Mouse (Mus musculus) embryonic facial prominence, embryonic 11.5 days (tissue): ENCODE data around the gene Cts3. TPM values are rescaled to one million over a fixed set of nuclear protein-coding genes. Genes with fewer than 3 reads are reported as not detected.
"Not testable (repeated sequence)": the region's sequence is repeated elsewhere in the genome, so short reads cannot be mapped to it uniquely, and the experiment has no call there.

Experiments used
- ATAC-seq: fragments of 200-750 bp; cut with Nextera tagmentation; replicated peaks from 2 replicates; pipeline ENCODE4 v1.8.0; 2017; ENCODE audit warnings: low read depth; ENCODE audit not compliant: insufficient number of reproducible peaks, low FRiP score, low TSS enrichment
- DNase-seq: peaks from one replicate; pipeline ENCODE4 v3.0.0-alpha.2; 2015; ENCODE audit warnings: low spot score
- H3K27ac ChIP-seq: fragments of 300-500 bp; sonication (generic); replicated peaks from 2 replicates; pipeline ENCODE4 v1.5.1; 2014; ENCODE audit warnings: mild to moderate bottlenecking, low read depth, low read length, control low read depth
- H3K27me3 ChIP-seq: fragments of 300-500 bp; sonication (generic); 2 replicates; pipeline ENCODE4 v1.6.1; 2014; ENCODE audit warnings: mild to moderate bottlenecking, low read length, moderate library complexity, mixed read lengths; ENCODE audit not compliant: control insufficient read depth, insufficient read depth
- H3K36me3 ChIP-seq: fragments of 300-500 bp; sonication (generic); replicated peaks from 2 replicates; pipeline ENCODE4 v1.6.1; 2014; ENCODE audit warnings: low read depth, mild to moderate bottlenecking, low read length, moderate library complexity, mixed read lengths; ENCODE audit not compliant: control insufficient read depth, insufficient read depth
- H3K4me1 ChIP-seq: fragments of 300-500 bp; sonication (generic); 2 replicates; pipeline ENCODE4 v1.6.1; 2014; ENCODE audit warnings: low read length, mixed read lengths; ENCODE audit not compliant: control insufficient read depth, insufficient read depth
- H3K4me2 ChIP-seq: fragments of 300-500 bp; sonication (generic); 2 replicates; pipeline ENCODE4 v1.6.1; 2014; ENCODE audit warnings: low read depth, mild to moderate bottlenecking, control low read depth, low read length, moderate library complexity
- H3K4me3 ChIP-seq: fragments of 300-500 bp; sonication (generic); 2 replicates; pipeline ENCODE4 v1.5.1; 2014; ENCODE audit warnings: low read depth, low read length, control low read depth
- H3K9ac ChIP-seq: fragments of 300-500 bp; sonication (generic); replicated peaks from 2 replicates; pipeline ENCODE4 v1.6.1; 2014; ENCODE audit warnings: mild to moderate bottlenecking, control low read depth, low read length
- H3K9me3 ChIP-seq: fragments of 300-500 bp; sonication (generic); replicated peaks from 2 replicates; pipeline ENCODE4 v1.6.1; 2016; ENCODE audit warnings: mild to moderate bottlenecking, low read length, inconsistent platforms, mixed read lengths; ENCODE audit not compliant: control insufficient read depth
- WGBS: fragments of 180-500 bp; shearing (Covaris S2); extraction: QIAGEN DNeasy Blood & Tissue Kit; methylation state at CpG from one replicate; pipeline ENCODE4 v1.1.7; 2014; 5-methylcytosine and 5-hydroxymethylcytosine counted together
- polyA plus RNA-seq: library from polyadenylated mRNA; unstranded; fragments of >200 nt; fragmentation: Nextera tagmentation; extraction: Ambion mirVana; gene quantifications from 2 replicates; pipeline ENCODE4 v1.2.1, GENCODE M21; 2014

Gene Cts3
- polyA plus RNA-seq: not detected in 2 replicates

DNA sequence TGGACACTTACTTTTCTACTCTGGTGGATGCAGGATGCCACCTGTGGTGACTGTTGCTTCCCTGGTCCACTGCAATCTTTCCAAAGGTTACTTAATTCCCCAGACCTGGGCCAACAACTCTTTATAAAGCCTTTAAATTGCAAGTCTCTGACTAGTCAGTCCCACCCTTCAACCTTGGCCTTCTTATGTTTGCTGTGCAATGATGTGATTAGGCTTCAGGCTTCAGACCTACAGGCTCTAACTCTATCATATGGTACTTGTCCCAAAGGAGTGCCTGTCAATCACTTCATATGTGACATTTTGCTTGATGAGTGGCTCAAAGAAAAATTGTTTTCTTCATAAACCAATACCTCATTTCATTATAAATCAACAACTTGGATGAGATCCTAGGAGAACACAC lies at the start of gene Cts3:
TSS of gene Cts3 (minus strand) at position 101 of the 400 bp plus-strand sequence.
- Histone ChIP-seq H3K36me3 (no peaks in the 10 kb centered on the region), H3K4me3 (no peak within 1 kb of the TSS), H3K4me2 (no peak within 1 kb of the TSS), H3K27ac (no peak within 1 kb of the TSS), H3K9me3 (0 out of 2 replicates have a peak, but pooled peaks cover 2% of the 10 kb centered on the region), H3K27me3 (no peaks in the 10 kb centered on the region), H3K4me1 (no peaks in the 10 kb centered on the region), H3K9ac (no peak within 1 kb of the TSS)
- ATAC-seq (no peak), DNase-seq (no peak)

DNA sequence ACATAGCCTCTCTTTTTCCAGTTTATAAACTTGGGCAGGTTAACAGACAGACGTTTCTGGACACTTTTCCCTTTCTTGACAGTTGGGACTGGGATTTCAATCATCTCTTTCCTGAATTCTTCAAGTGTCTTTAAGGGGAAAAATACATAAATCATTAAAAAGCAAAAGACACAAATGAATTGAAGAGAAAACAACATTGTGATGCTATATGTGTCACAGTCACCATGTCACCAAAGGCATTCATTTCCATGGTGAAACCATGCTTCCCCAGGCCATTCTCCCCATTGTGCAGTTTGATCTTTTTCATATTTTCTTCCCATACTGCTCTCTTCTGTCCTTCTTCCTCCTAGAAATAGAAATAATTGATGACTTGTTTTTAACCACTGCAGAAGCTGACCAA lies 1.9 kb downstream of the Cts3 start, which contains the start of gene Gm49352:
TSS of gene Gm49352 (minus strand) at position 101 of the 400 bp plus-strand sequence.
- H3K9me3 ChIP-seq, H3K36me3 ChIP-seq, H3K9ac ChIP-seq, H3K4me1 ChIP-seq, DNase-seq, ATAC-seq, H3K4me3 ChIP-seq, H3K4me2 ChIP-seq, H3K27me3 ChIP-seq, H3K27ac ChIP-seq: not testable (repeated sequence)
- WGBS: 20% methylated on average over 1 of the region's 1 CpGs

DNA sequence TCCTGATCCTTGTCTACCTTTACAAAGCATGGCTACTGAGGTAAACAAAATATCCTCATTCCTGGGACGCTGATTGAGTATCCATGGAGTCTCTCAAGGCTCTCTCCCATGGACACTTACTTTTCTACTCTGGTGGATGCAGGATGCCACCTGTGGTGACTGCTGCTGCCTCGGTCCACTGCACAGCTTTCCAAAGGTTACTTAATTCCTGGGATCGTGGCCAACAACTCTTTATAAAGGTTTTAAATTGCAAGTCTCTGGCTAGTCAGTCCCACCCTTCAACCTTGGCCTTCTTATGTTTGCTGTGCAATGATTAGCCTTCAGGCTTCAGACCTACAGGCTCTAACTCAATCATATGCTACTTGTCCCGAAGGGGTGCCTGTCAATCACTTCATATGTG lies 28.3 kb downstream of the Cts3 start, which contains the start of gene Ctsm:
TSS of gene Ctsm (minus strand) at position 209 of the 400 bp plus-strand sequence.
- Histone ChIP-seq H3K4me3 (no peak within 1 kb of the TSS), H3K27me3 (no peaks in the 10 kb centered on the region), H3K36me3 (no peaks in the 10 kb centered on the region), H3K27ac (no peak within 1 kb of the TSS), H3K9ac (no peak within 1 kb of the TSS), H3K4me1 (no peaks in the 10 kb centered on the region), H3K9me3 (peaks cover 2% of the 10 kb centered on the region; the same call in 1 of the 2 replicates), H3K4me2 (no peak within 1 kb of the TSS)
- WGBS: 81% methylated on average over 4 of the region's 4 CpGs
- ATAC-seq: no peak
- DNase-seq: no peak

Other genes with a start within 250 kb of the Cts3 start
- gene Cts7, start 211.9 kb downstream of the Cts3 start, polyA plus RNA-seq: not detected in 2 replicates
- not detected in 2 replicates for gene Ctsm, start 28.3 kb downstream of the Cts3 start, polyA plus RNA-seq
- gene Gm49352, start 2.0 kb downstream of the Cts3 start, polyA plus RNA-seq: not detected in 2 replicates